ENCODE assay signal across 8 mouse cellular contexts in the genomic region with DNA sequence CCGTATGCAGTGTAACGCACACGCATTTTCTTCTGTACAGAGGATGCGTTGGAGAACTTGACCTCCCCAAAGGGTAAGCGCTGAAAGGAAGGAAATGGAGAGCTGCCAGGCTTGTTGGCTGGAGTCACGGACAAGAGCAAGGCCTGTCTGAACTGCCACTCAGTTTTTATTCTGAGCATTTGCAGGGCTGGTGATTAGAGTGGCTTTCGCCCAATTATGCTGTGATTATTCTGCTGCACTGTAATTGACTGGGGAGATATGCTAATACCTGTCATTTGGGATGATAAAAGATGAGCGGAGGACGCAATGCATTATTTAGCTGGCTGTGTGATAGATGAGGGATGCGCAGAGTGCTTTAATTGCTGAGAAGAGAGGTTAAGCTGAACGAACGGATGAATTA.
DNase-seq lines count a peak whose midpoint lies in the region; ATAC-seq lines count a peak whose summit lies in the region.
"Had no signal": no experiment of that assay in that cellular context is flagged by ENCODE, and none has a peak within 500 bp of the region (broad histone marks: within the 10 kb centered on the region; RNA-seq: fewer than 3 reads in every experiment).

No protein-coding gene starts in this region.

- peaks cover 57% of the 10 kb centered on the region for H3K4me1 ChIP-seq in midbrain, embryonic 13.5 days (replicated peaks)
- peaks cover 22% of the 10 kb centered on the region for H3K4me1 ChIP-seq in midbrain, embryonic 10.5 days

- no peaks in the 10 kb centered on the region for H3K27me3 ChIP-seq in midbrain, embryonic 13.5 days
- H3K27me3 ChIP-seq in midbrain, embryonic 10.5 days (ENCODE audit: low read depth, poor library complexity, severe bottlenecking): no peaks in the 10 kb centered on the region
- H3K27me3 ChIP-seq: megakaryocyte, embryonic 14.5 days had no signal

- no peak overlapping the region for H3K4me3 ChIP-seq in midbrain, embryonic 13.5 days (replicated peaks)
- H3K4me3 ChIP-seq in midbrain, embryonic 10.5 days: no peak overlapping the region
- H3K4me3 ChIP-seq: megakaryocyte, embryonic 14.5 days had no signal

- no peaks in the 10 kb centered on the region for H3K9me3 ChIP-seq in midbrain, embryonic 13.5 days
- H3K9me3 ChIP-seq in midbrain, embryonic 10.5 days (replicated peaks): no peaks in the 10 kb centered on the region
- H3K9me3 ChIP-seq: megakaryocyte, embryonic 14.5 days had no signal

- no peak overlapping the region for H3K4me2 ChIP-seq in midbrain, embryonic 13.5 days (replicated peaks)

- peak; percentile 83 for ATAC-seq in midbrain, embryonic 13.5 days
- no peak for ATAC-seq in inflammation-experienced regulatory T-cells, adult 6 months

- no peaks in the 10 kb centered on the region for H3K36me3 ChIP-seq in midbrain, embryonic 13.5 days
- H3K36me3 ChIP-seq in midbrain, embryonic 10.5 days: no peaks in the 10 kb centered on the region

- DNase-seq in midbrain, embryonic 10.5 days (ENCODE audit: low spot score): no peak
- DNase-seq in cerebellum, adult 9-11 months: peak; percentile 80
- peak; percentile 78 to 85 for DNase-seq in heart, postnatal 10 days
- DNase-seq in retina, embryonic 14.5 days (ENCODE audit: low spot score): peak; percentile 51
- DNase-seq in urinary bladder, postnatal 36 days (ENCODE audit: low spot score in 2 of 2): no peak

- WGBS in midbrain, embryonic 13.5 days: 35% methylated on average over 12 of the region's 12 CpGs
- WGBS in midbrain, embryonic 10.5 days: 89% methylated on average over 12 of the region's 12 CpGs

- intact Hi-C loops in heart, postnatal 10 days (cut with DNase I): loop anchor here (5.0 kb wide), 1 partner anchor 110 kb away; no protein-coding TSS in a partner anchor

- H3K27ac ChIP-seq in midbrain, embryonic 13.5 days: peak overlapping the region; percentile 81
- H3K27ac ChIP-seq in midbrain, embryonic 10.5 days (replicated peaks): no peak overlapping the region

- H3K9ac ChIP-seq in midbrain, embryonic 13.5 days (replicated peaks): no peak overlapping the region

Comparison
In these comparisons a context has a peak if more than half of its experiments do, and no peak if none do; other contexts are left out.
1. DNase-seq: peak in cerebellum, adult 9-11 months (single experiment), heart, postnatal 10 days (2 of 2) and retina, embryonic 14.5 days (single experiment); none in midbrain, embryonic 10.5 days (single experiment) and urinary bladder, postnatal 36 days (0 of 2).